Mouse (Mus musculus) liver, adult 2 months (tissue): ENCODE measurements at regions not wholly inside any gene's neighbourhood (a gene's known extent, or its start where the extent isn't known, plus 50 kb on each side); places are given as distances from the start of the nearest gene placed in this dataset.

Experiments
- CTCF ChIP-seq: fragments of 200-500 bp; IDR thresholded peaks from 2 replicates; pipeline ENCODE4 v1.5.1; 2011; ENCODE audit warnings: low read depth, low read length, control low read depth
- POLR2A ChIP-seq: fragments of 200-500 bp; IDR thresholded peaks from 2 replicates; pipeline ENCODE4 v1.6.1; 2011; ENCODE audit warnings: low read length, control low read depth; ENCODE audit not compliant: insufficient read depth; ENCODE audit errors: extremely low read depth

DNA sequence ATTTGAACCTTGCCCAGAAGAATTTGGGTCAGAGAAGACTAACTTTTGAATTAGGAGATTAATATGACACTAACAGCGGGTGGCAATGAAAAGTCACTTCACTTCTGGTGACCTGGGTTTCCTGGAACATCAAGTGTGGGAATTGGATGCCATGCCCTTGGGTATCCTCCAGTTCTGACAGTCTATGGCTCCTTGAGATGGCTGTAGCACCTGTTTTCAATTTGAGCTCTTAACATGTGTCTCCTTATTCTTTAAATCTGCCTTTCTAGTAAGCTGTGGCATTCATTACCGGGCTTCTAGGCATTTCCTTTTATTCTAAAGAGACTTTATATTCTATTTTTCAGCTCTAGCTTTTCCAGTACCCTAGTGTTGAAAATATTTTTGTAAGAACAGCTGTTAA is 164.9 kb upstream of the Gypa start:
- TF ChIP-seq CTCF (no peak), POLR2A (no peak)
